Mouse (Mus musculus): ENCODE measurements at regions not wholly inside any gene's neighbourhood (a gene's known extent, or its start where the extent isn't known, plus 50 kb on each side); places are given as distances from the start of the nearest gene placed in this dataset.

- Histone ChIP-seq H3K9ac (ENCODE audit: low read depth, low read length) (no peak overlapping the region), H3K4me2 (replicated peaks; ENCODE audit: low read depth) (no peak overlapping the region), H3K4me3 (ENCODE audit: low read depth, low read length) (no peak overlapping the region), H3K27ac (ENCODE audit: low read depth, low read length) (no peak overlapping the region), H3K36me3 (ENCODE audit: control insufficient read depth, insufficient read depth) (no peaks in the 10 kb centered on the region), H3K4me1 (replicated peaks; ENCODE audit: control insufficient read depth, insufficient read depth, low read length) (no peaks in the 10 kb centered on the region), H3K9me3 (ENCODE audit: control insufficient read depth) (no peaks in the 10 kb centered on the region), H3K27me3 (replicated peaks; ENCODE audit: control insufficient read depth, insufficient read depth, low read length) (no peaks in the 10 kb centered on the region)
- ATAC-seq: no peak
- TF ChIP-seq CTCF (IDR thresholded peaks at IDR 0.05; ENCODE audit: low read depth): no peak
- 54% methylated on average over 13 of the region's 13 CpGs for WGBS
These were observed 91.3 kb downstream of the Cavin4 start for GRCm38 (mm10) chr4:48754466-48755171.

DNA sequence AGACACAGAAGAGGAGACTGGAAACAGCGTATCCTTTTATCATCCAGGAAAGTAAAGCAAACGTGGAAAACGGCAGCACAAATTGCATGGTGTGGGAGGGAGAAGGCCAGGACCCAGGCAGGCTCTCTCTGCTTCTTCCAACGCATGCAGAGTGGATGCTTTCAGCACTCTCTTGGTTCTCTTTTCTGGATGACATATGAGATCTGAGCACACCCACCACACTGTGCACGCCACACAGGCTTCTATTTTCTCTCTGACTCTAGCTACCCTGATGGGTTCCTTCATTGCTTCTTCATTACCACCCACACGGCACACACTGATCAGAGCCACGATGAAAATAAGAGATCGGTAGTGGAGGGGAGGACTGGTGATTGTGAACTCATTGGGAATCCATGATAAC, 97.3 kb downstream of the Cavin4 start:
- Histone ChIP-seq H3K9ac (ENCODE audit: low read depth, low read length) (no peak overlapping the region), H3K27ac (ENCODE audit: low read depth, low read length) (no peak overlapping the region), H3K4me2 (replicated peaks; ENCODE audit: low read depth) (no peak overlapping the region), H3K4me1 (replicated peaks; ENCODE audit: control insufficient read depth, insufficient read depth, low read length) (no peaks in the 10 kb centered on the region), H3K9me3 (ENCODE audit: control insufficient read depth) (no peaks in the 10 kb centered on the region), H3K27me3 (replicated peaks; ENCODE audit: control insufficient read depth, insufficient read depth, low read length) (no peaks in the 10 kb centered on the region), H3K36me3 (ENCODE audit: control insufficient read depth, insufficient read depth) (no peaks in the 10 kb centered on the region), H3K4me3 (ENCODE audit: low read depth, low read length) (no peak overlapping the region)
- no peak for ATAC-seq
- 72% methylated on average over 8 of the region's 8 CpGs for WGBS
- no peak for TF ChIP-seq CTCF (IDR thresholded peaks at IDR 0.05; ENCODE audit: low read depth)

DNA sequence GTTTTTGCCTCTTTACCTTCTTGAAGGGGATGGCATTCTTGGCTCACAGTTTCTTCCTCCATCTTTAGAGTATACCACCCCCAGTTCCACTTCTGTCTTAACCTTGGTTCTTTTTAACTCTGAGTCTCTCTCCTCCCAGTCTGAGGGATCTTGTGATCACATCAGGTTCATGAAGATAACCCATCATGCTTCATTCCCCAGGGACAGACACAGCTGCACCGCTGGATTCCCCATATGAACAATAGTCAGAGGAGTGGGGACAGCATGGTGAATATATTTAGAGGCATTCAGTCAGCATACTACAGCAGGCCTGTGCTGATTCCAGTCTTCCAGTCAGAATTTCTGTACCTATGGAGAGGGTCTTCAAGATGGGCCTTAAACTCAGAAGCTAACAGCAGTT, 103.1 kb downstream of the Cavin4 start:
- ATAC-seq: no peak
- H3K9ac ChIP-seq (ENCODE audit: low read depth, low read length): no peak overlapping the region
- H3K27ac ChIP-seq (ENCODE audit: low read depth, low read length): no peak overlapping the region
- no peak for TF ChIP-seq CTCF (IDR thresholded peaks at IDR 0.05; ENCODE audit: low read depth)
- 87% methylated on average over 1 of the region's 1 CpGs for WGBS
- H3K27me3 ChIP-seq (replicated peaks; ENCODE audit: control insufficient read depth, insufficient read depth, low read length): no peaks in the 10 kb centered on the region
- no peaks in the 10 kb centered on the region for H3K36me3 ChIP-seq (ENCODE audit: control insufficient read depth, insufficient read depth)
- H3K4me3 ChIP-seq (ENCODE audit: low read depth, low read length): no peak overlapping the region
- H3K9me3 ChIP-seq (ENCODE audit: control insufficient read depth): no peaks in the 10 kb centered on the region
- H3K4me1 ChIP-seq (replicated peaks; ENCODE audit: control insufficient read depth, insufficient read depth, low read length): no peaks in the 10 kb centered on the region
- no peak overlapping the region for H3K4me2 ChIP-seq (replicated peaks; ENCODE audit: low read depth)

- no peak for ATAC-seq
- Histone ChIP-seq H3K27me3 (replicated peaks; ENCODE audit: control insufficient read depth, insufficient read depth, low read length) (no peaks in the 10 kb centered on the region), H3K27ac (ENCODE audit: low read depth, low read length) (no peak overlapping the region), H3K4me3 (ENCODE audit: low read depth, low read length) (no peak overlapping the region), H3K9me3 (ENCODE audit: control insufficient read depth) (no peaks in the 10 kb centered on the region), H3K36me3 (ENCODE audit: control insufficient read depth, insufficient read depth) (no peaks in the 10 kb centered on the region), H3K4me1 (replicated peaks; ENCODE audit: control insufficient read depth, insufficient read depth, low read length) (no peaks in the 10 kb centered on the region), H3K9ac (ENCODE audit: low read depth, low read length) (no peak overlapping the region), H3K4me2 (replicated peaks; ENCODE audit: low read depth) (no peak overlapping the region)
- TF ChIP-seq CTCF (IDR thresholded peaks at IDR 0.05; ENCODE audit: low read depth): no peak
- 31% methylated on average over 3 of the region's 3 CpGs for WGBS
These were observed 107.2 kb downstream of the Cavin4 start for GRCm38 (mm10) chr4:48770403-48770953.

DNA sequence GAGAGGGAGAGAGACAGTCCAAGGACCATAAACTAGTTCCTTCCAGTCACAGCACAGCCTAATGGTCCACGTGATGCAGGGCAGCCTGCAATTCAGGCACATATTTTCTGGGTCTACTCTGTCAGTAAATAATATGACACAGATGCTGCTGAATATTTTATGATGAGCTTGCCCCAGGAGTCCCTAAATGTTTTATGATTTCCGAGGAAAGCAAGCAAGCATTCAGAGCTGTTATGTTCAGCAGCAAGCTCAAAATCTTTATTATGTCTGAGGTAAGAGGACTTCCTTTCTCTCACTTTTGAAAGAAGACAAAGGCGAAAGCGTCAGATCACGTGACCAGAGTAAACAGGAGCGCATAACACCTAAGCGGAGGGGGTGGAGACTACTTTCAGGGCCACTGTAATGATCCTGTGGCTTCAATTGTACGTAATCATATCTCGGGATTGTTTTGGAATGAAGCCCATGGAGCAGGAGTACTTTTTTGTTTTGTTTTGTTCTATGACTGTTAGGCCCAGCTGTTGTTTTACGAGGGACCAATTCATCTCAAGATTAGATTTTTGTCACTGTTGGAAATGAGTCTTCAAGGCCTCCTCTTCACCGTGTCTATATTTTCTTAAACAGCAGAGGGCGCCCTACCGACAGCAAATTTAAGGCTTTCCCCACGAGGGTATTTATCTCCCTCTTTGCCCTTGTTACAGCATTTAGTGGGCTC, 107.8 kb downstream of the Cavin4 start:
- H3K4me2 ChIP-seq (replicated peaks; ENCODE audit: low read depth): peak overlapping the region; percentile 43
- H3K9ac ChIP-seq (ENCODE audit: low read depth, low read length): no peak overlapping the region
- TF ChIP-seq CTCF (IDR thresholded peaks at IDR 0.05; ENCODE audit: low read depth): peak; percentile 79
- 16% methylated on average over 14 of the region's 14 CpGs for WGBS
- H3K27ac ChIP-seq (ENCODE audit: low read depth, low read length): no peak overlapping the region
- H3K4me1 ChIP-seq (replicated peaks; ENCODE audit: control insufficient read depth, insufficient read depth, low read length): no peaks in the 10 kb centered on the region
- H3K9me3 ChIP-seq (ENCODE audit: control insufficient read depth): no peaks in the 10 kb centered on the region
- H3K36me3 ChIP-seq (ENCODE audit: control insufficient read depth, insufficient read depth): no peaks in the 10 kb centered on the region
- H3K4me3 ChIP-seq (ENCODE audit: low read depth, low read length): no peak overlapping the region; the same call in 1 of the 2 replicates
- no peaks in the 10 kb centered on the region for H3K27me3 ChIP-seq (replicated peaks; ENCODE audit: control insufficient read depth, insufficient read depth, low read length)
- ATAC-seq: peak; percentile 51; the same call in 1 of the 2 replicates

DNA sequence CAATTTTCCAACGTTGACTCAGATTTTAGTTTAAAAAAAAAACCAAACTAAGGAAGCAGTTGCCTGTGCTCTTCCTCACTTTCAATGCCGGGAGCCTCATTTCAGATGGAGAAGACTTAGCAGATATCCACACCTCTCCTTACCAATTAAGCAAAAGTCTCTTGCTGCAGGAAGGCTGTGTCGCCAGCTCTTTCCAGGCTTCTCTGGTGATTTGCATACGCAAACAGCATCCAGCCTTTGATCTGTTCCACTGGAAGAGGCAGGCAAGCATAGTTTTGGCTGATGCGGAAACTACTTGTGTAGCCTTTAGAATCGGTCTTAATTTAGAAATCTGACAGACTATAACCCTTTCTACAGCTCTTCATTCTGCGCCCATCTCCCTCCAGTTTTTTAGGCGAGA, 108.5 kb downstream of the Cavin4 start:
- H3K36me3 ChIP-seq (ENCODE audit: control insufficient read depth, insufficient read depth): no peaks in the 10 kb centered on the region
- H3K27ac ChIP-seq (ENCODE audit: low read depth, low read length): no peak overlapping the region
- no peak for ATAC-seq
- H3K4me3 ChIP-seq (ENCODE audit: low read depth, low read length): no peak overlapping the region
- no peak overlapping the region for H3K4me2 ChIP-seq (replicated peaks; ENCODE audit: low read depth)
- H3K9me3 ChIP-seq (ENCODE audit: control insufficient read depth): no peaks in the 10 kb centered on the region
- no peaks in the 10 kb centered on the region for H3K4me1 ChIP-seq (replicated peaks; ENCODE audit: control insufficient read depth, insufficient read depth, low read length)
- H3K9ac ChIP-seq (ENCODE audit: low read depth, low read length): no peak overlapping the region
- no peaks in the 10 kb centered on the region for H3K27me3 ChIP-seq (replicated peaks; ENCODE audit: control insufficient read depth, insufficient read depth, low read length)
- WGBS: 64% methylated on average over 8 of the region's 8 CpGs
- TF ChIP-seq CTCF (IDR thresholded peaks at IDR 0.05; ENCODE audit: low read depth): no peak
